Mouse (Mus musculus) erythroblast, embryonic 14.5 days (primary cell): ENCODE data around the gene Fgg. TPM values are rescaled to one million over a fixed set of nuclear protein-coding genes. Genes with fewer than 3 reads are reported as not detected.

Source experiments
- H3K27me3 ChIP-seq: 2 replicates; pipeline ENCODE4 v1.6.1; 2012; ENCODE audit warnings: inconsistent platforms; ENCODE audit not compliant: control insufficient read depth
- H3K36me3 ChIP-seq: 2 replicates; pipeline ENCODE4 v1.6.1; 2012; ENCODE audit warnings: mild to moderate bottlenecking, inconsistent platforms; ENCODE audit not compliant: control insufficient read depth
- H3K4me1 ChIP-seq: 2 replicates; pipeline ENCODE4 v1.6.1; 2012; ENCODE audit warnings: inconsistent platforms; ENCODE audit not compliant: control insufficient read depth
- H3K4me3 ChIP-seq: replicated peaks from 2 replicates; pipeline ENCODE3; 2012; ENCODE audit warnings: moderate library complexity, mild to moderate bottlenecking, inconsistent platforms
- H3K9me3 ChIP-seq: 2 replicates; pipeline ENCODE4 v1.6.1; 2012; ENCODE audit warnings: low read length, inconsistent platforms, mixed read lengths; ENCODE audit not compliant: control insufficient read depth
- GATA1 ChIP-seq: IDR thresholded peaks from 2 replicates; pipeline ENCODE4 v1.6.1; 2012; ENCODE audit warnings: low read length, inconsistent platforms, mixed read lengths
- TAL1 ChIP-seq: IDR thresholded peaks from 3 replicates; pipeline ENCODE4 v1.6.1; 2012; ENCODE audit warnings: low read length, inconsistent platforms, mixed read lengths
- polyA plus RNA-seq: library from polyadenylated mRNA; stranded (reverse); fragments of >175 nt; gene quantifications from 2 replicates; pipeline ENCODE4 v1.2.3, GENCODE M21; 2012

Fgg gene
- polyA plus RNA-seq, 1 experiment = not detected

DNA sequence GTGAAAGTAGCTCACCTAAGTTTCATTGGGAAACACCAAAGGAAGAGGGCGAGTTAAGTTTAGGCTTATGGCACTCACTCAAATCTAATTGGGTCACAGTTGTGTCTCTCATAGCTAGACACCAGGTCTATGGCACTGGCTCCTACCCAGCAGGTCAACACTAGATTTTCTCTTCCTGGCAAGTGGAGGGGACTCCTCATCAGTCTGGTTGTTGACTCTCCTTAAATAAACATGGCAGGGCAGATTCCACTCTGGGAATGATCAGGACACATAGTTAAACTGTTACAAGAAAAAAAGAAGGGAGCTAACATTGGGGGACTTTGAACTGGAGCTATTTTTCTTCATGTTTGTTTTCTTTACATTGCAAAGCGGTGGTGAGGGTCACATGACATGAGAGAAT lies 12.9 kb downstream of the Fgg start:
- no peaks in the 10 kb centered on the region for H3K4me1 ChIP-seq
- TF ChIP-seq GATA1 (no peak), TAL1 (no peak)
- H3K9me3 ChIP-seq = no peaks in the 10 kb centered on the region
- H3K4me3 ChIP-seq = no peak overlapping the region
- H3K36me3 ChIP-seq = no peaks in the 10 kb centered on the region
- no peaks in the 10 kb centered on the region for H3K27me3 ChIP-seq

DNA sequence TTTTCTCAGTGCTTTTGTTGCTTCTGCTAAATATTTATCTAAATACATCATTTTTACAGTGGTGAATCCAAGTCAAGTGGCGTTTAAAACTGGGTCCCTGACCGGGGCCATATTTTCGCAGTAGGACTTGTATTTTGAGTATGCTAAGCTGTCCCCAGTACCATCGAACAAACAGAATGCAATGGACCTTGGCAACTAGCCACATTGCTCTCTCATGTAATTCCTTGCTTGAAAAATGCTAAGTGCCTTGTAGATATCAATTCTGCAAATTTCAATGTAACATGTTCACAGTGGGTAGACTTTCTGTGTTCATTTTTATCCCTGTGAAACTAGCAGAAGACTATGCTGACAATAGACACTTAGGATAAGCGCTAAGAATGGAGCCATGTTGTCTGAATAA lies 13.7 kb downstream of the Fgg start:
- H3K27me3 ChIP-seq = no peaks in the 10 kb centered on the region
- H3K4me3 ChIP-seq = no peak overlapping the region
- no peaks in the 10 kb centered on the region for H3K4me1 ChIP-seq
- TF ChIP-seq GATA1 (no peak), TAL1 (no peak)
- H3K36me3 ChIP-seq = no peaks in the 10 kb centered on the region
- no peaks in the 10 kb centered on the region for H3K9me3 ChIP-seq

DNA sequence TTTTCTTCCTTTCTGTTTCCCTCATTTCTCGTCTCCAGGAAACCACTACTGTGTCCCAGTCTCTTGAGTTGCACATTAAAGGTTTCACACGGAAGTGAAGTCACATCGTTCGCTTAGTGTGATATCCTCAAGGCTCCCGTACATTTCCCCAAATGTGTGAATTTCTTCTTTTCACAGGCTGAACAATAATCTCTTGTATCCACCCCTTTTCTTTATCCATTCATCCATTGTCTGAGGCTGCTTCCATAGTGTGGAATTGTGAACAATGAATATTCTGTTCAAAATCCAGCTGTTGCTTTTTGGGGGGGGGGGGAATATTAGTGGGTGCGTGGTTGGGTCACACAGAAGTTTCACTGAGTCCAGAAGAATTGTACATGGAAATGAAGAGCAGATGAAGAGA lies 17.5 kb downstream of the Fgg start:
- Histone ChIP-seq H3K4me1 (no peaks in the 10 kb centered on the region), H3K9me3 (no peaks in the 10 kb centered on the region), H3K36me3 (no peaks in the 10 kb centered on the region), H3K4me3 (no peak overlapping the region), H3K27me3 (no peaks in the 10 kb centered on the region)
- TF ChIP-seq GATA1 (no peak), TAL1 (no peak)

DNA sequence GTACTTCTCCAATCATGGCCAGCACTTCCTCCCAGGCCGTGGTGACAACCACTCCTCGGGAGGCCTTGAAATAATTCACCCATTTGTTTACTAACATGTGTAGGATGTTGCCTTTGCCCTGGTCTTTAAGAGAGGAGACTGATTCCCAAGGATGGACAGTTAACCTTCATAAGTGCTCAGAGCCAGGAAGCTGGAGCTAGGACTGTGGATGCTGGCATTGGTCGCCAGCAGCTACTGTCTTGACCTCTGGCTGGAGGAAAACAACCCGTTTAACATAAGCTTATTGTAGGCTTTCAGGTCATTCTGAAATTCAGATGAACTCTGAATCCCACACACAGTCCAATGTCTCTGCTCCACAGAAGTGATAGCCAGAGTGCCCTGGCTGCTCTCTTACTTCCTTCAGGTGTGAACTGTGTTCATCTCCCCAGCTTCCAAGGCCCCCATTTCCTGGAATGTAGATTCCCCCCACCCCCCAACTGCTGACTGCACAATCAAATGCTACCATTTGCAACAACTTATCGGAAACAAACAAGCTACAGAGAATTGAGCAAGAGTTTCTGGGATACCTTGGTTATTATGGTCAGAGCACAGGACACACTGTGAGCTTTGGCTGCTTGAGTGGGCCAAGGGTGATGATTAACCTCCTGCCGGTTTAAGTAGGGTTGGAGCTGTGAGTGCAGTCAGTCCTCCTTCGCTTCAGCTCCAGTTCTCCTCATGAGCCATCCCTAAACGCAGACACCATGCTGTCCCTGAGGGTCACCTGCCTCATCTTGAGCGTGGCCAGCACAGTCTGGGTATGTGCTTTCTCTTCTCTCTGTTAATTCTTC lies 18.2 kb downstream of the Fgg start, which contains the start of gene Fga:
Fga (plus strand) TSS at position 602 of the 827 bp plus-strand sequence.
- no peaks in the 10 kb centered on the region for H3K36me3 ChIP-seq
- peak within 1 kb of the TSS; percentile 51 for H3K4me3 ChIP-seq
- H3K9me3 ChIP-seq = no peaks in the 10 kb centered on the region
- H3K4me1 ChIP-seq = no peaks in the 10 kb centered on the region
- H3K27me3 ChIP-seq = no peaks in the 10 kb centered on the region
- no peak for TF ChIP-seq GATA1
- TF ChIP-seq TAL1 = no peak

DNA sequence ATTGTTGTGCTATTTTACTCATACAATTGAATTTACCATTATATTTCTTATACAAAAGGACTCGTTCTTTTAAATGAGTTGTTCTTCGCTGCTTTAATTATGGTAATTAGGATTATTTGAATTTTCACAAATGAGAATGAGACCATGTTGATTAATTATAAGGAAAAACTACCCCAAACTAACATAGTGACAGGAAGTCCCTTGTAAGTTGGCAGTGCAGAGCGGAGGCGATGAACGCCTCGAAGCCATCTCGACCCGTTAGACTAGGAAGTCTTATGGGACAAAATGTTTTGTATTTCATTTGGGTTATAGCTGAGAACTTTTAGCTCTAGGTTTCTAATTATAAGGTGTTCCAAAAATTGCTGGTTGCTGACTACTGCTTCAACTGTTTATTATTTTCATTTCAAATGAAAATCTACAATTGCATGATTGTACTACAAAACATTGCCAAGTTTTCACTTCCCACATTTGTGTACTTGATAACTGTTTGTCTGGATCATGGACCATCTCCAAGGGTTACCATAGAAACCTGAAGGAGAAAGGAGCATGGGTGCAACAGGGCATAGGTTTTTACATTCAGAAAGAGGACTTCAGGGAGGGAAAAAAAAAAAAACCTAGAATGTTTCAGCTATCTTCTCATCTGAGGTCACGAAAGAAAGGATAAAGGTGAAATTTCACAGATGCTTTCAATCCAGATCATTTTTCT lies 20.2 kb downstream of the Fgg start:
- H3K4me3 ChIP-seq = peak overlapping the region; percentile 30
- no peaks in the 10 kb centered on the region; the same call in 1 of the 2 replicates for H3K36me3 ChIP-seq
- no peaks in the 10 kb centered on the region for H3K9me3 ChIP-seq
- H3K27me3 ChIP-seq = no peaks in the 10 kb centered on the region
- H3K4me1 ChIP-seq = no peaks in the 10 kb centered on the region
- TF ChIP-seq GATA1 (no peak), TAL1 (no peak)

DNA sequence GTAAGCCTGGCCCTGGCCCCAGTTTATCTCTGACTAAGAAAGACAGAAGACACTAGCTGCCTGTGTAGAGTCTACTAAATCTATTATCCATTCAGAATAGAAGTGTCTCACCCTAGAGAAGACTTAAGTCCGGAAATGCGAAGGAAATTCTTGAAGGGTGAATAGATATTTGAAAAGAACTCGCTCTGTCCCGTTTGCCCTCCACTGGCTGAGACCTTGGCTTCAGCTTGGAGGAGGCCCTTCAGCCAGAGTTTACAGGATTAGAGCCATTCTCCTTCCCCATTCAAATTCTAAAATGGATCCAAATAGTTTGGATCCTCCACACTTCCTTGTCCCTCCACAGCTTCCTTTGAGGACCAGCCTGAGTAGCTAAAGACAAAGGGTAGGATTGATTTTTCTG lies 22.8 kb downstream of the Fgg start:
- no peaks in the 10 kb centered on the region for H3K27me3 ChIP-seq
- H3K36me3 ChIP-seq = no peaks in the 10 kb centered on the region; the same call in 1 of the 2 replicates
- H3K4me1 ChIP-seq = no peaks in the 10 kb centered on the region
- no peak for TF ChIP-seq TAL1
- TF ChIP-seq GATA1 = no peak
- no peak overlapping the region for H3K4me3 ChIP-seq
- H3K9me3 ChIP-seq = no peaks in the 10 kb centered on the region

DNA sequence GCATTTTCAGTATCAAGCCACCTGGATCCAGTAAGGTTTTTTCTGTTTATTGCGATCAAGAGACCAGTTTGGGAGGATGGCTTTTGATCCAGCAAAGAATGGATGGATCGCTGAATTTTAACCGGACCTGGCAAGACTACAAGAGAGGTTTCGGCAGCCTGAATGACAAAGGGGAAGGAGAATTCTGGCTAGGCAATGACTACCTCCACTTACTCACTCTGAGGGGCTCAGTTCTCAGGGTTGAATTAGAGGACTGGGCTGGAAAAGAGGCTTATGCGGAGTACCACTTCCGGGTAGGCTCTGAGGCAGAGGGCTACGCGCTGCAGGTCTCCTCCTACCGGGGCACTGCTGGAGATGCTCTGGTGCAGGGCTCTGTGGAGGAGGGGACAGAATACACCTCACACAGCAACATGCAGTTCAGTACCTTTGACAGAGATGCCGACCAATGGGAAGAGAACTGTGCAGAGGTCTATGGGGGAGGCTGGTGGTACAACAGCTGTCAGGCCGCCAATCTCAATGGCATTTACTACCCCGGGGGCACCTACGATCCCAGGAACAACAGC lies 25.3 kb downstream of the Fgg start:
- TF ChIP-seq TAL1 = no peak
- TF ChIP-seq GATA1 = no peak
- no peaks in the 10 kb centered on the region for H3K4me1 ChIP-seq
- H3K9me3 ChIP-seq = no peaks in the 10 kb centered on the region
- no peaks in the 10 kb centered on the region; the same call in 1 of the 2 replicates for H3K36me3 ChIP-seq
- H3K4me3 ChIP-seq = no peak overlapping the region
- no peaks in the 10 kb centered on the region for H3K27me3 ChIP-seq

DNA sequence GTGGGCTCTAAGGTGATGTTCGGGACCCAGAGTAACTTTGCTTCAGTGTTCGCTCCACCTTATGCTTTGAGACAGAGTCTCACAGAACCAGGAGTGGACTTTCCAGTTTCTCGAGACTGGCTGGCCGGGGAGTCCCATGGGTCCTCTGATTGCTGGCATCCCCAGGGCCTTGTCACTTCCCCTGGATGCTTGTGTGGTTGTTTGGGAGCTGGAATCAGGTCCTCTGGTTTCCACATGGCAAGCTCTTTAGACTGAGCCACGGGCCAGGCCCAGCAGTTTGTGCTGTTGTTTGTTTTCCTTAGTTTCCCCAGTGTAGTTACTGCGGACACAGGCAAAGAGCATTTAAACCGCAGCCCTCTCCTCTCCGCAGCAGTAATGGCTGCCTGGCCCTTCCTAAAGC lies 26.3 kb downstream of the Fgg start:
- H3K36me3 ChIP-seq = no peaks in the 10 kb centered on the region; the same call in 1 of the 2 replicates
- TF ChIP-seq TAL1 = no peak
- no peak for TF ChIP-seq GATA1
- no peaks in the 10 kb centered on the region for H3K9me3 ChIP-seq
- no peak overlapping the region for H3K4me3 ChIP-seq
- H3K27me3 ChIP-seq = no peaks in the 10 kb centered on the region
- no peaks in the 10 kb centered on the region for H3K4me1 ChIP-seq

DNA sequence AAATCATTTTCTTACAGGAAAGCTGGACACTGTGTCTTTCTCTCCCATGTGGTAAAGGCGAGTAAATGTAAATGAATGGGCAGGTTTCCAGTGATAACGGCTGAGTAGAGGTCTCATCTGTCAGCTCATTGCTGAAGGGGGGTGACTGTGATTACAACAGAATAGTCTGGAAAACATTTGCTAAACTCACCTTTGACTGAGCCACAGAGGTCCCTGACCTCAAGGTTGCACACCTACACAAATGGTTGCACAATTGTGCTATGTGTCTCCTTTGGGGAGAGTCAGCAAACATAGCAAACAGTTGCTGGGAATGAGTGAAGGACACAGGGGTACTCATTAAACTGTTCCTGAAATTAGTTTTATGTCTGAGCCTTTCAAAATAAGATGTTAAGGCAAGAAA lies 31.3 kb downstream of the Fgg start:
- no peak for TF ChIP-seq TAL1
- no peak for TF ChIP-seq GATA1

More for the DNA sequence above, 31.3 kb downstream of the Fgg start:
- H3K36me3 ChIP-seq = no peaks in the 10 kb centered on the region; the same call in 1 of the 2 replicates
- H3K9me3 ChIP-seq = no peaks in the 10 kb centered on the region
- no peaks in the 10 kb centered on the region for H3K27me3 ChIP-seq
- no peaks in the 10 kb centered on the region for H3K4me1 ChIP-seq
- H3K4me3 ChIP-seq = no peak overlapping the region
